Mouse (Mus musculus): ENCODE data around the gene Slco1a6.

GRCm38 (mm10) chr6:142047689-142048088 is 160.6 kb downstream of the Slco1a6 start:
- TF ChIP-seq CTCF (IDR thresholded peaks at IDR 0.05; ENCODE audit: low read depth, low read length) (no peak), POLR2A (IDR thresholded peaks at IDR 0.05; ENCODE audit: extremely low read depth, insufficient read depth, low read length) (no peak)
